Mouse (Mus musculus) B cell, adult 2 months (primary cell): ENCODE measurements at regions not wholly inside any gene's neighbourhood (a gene's known extent, or its start where the extent isn't known, plus 50 kb on each side); places are given as distances from the start of the nearest gene placed in this dataset.

Experiments
- DNase-seq, 2 experiments: peaks; one replicate each; pipeline ENCODE4 v3.0.0; 2022

- DNase-seq, result no peak
Measured at GRCm38 (mm10) chr11:40624126-40624778, 70.8 kb downstream of the Mat2b start.

- no peak for DNase-seq
Measured at GRCm38 (mm10) chr11:40620036-40620435, 75.0 kb downstream of the Mat2b start.

- no peak for DNase-seq
Measured at GRCm38 (mm10) chr11:40603008-40603407, 92.0 kb downstream of the Mat2b start.

- peak; percentile 12 to 33 for DNase-seq
Measured at GRCm38 (mm10) chr11:40601572-40601909, 93.5 kb downstream of the Mat2b start.

GRCm38 (mm10) chr11:40600773-40601571, 94.0 kb downstream of the Mat2b start:
- DNase-seq, result no peak

- no peak for DNase-seq
Measured at GRCm38 (mm10) chr11:40599956-40600772, 94.8 kb downstream of the Mat2b start.

DNA sequence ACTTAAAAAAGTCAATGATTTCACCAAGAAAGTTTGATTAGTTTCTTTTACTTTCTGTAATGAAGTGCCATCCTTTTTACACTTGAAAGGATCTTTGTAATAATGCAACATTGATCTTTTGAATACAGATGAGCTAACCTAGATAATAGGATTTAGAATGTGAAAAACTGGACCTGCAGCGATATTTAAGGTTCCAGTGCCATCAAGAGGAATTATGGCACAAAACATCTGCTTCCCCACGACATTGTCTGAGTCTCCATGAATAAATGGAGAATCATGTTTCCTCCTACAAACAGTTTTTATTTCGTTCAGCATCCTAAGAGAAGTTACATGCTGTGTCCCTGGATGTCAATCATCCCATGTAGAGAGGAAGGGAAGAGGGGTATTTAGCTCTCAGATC, 98.7 kb downstream of the Mat2b start:
- no peak for DNase-seq

GRCm38 (mm10) chr11:40592056-40592455, 102.9 kb downstream of the Mat2b start:
- DNase-seq, result no peak

DNA sequence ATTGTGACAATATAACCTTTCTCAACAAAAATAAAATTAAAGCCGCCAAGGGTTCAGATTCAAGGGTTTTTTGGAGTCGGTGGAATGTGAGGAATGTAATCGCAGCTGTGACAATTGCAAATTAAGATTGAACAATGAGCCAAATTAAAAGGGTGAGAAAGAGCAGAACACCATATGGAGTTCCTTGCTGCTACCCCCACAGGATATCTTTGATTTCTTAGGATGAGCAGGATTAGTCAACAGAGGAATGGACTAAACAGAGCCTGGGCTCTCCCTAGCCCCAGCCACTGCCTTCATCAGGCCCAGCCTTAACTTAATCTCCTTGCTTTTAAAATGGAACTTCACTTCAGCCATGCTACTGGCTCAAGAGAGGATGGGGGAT, 121.3 kb downstream of the Mat2b start:
- DNase-seq, result no peak

DNA sequence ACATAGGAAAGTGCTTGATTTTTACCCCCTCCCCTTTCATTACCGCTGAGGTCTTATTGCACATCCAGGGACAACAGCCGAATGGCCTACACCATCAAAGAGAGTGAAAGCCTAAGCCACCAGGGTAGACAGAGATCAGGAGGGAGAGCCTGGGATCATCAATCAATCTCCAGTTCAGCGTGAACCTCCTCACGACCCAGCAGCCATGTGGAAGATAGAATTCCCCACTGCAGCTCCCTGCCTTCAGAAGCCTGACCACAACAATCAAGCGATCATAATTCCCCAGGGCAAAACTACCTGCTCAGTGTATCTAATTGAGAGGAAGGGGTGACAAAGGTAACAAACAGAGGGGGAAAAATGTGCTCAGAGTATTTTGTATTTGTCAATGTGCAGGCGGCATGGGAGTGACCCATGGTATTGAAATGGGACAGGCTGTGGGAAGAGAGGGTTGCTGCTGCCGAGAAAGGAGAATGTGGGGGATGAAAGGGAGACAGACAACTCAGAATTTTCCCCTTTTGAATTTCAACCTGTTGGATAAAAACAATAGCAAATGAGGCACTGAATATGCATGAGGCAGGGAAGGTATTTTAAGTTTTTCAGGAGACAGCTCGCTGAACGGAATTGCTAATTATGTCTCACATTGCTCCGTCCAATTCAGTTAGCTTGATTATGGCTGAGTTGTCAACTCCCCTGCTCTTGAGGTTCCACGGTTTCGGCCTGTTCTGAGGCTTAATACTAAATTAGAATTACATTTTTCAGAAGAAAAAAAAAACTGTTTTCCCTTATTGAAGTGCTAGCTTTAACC, 121.8 kb downstream of the Mat2b start:
- DNase-seq, result no peak

- no peak for DNase-seq
Measured at GRCm38 (mm10) chr11:40562866-40563265, 132.1 kb downstream of the Mat2b start.

GRCm38 (mm10) chr11:40561983-40562382, 133.0 kb downstream of the Mat2b start:
- no peak for DNase-seq

GRCm38 (mm10) chr11:40561400-40561799, 133.6 kb downstream of the Mat2b start:
- DNase-seq, result no peak

GRCm38 (mm10) chr11:40558486-40558885, 136.5 kb downstream of the Mat2b start:
- DNase-seq, result no peak

- DNase-seq, result no peak
Measured at GRCm38 (mm10) chr11:40554867-40555794, 139.9 kb downstream of the Mat2b start.

DNA sequence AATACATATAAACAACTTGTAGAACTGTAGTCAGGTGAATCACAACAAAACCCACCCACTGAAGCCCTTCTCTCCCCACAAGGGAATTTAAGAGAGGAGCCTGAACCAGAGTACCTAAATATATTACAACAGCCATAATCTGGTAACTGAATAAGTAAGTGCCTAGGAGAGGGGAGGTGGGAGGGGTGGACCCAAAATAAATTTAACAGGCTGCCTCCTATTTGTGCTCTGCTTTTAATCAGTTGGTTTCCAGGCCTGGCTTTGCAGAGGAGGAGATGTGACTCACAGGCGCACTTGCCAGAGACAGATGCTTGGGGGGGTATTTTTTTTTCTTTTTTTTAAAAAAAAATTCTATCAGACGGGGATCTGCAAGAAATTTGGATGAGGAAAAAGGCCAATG, 142.9 kb downstream of the Mat2b start:
- DNase-seq, result no peak

DNA sequence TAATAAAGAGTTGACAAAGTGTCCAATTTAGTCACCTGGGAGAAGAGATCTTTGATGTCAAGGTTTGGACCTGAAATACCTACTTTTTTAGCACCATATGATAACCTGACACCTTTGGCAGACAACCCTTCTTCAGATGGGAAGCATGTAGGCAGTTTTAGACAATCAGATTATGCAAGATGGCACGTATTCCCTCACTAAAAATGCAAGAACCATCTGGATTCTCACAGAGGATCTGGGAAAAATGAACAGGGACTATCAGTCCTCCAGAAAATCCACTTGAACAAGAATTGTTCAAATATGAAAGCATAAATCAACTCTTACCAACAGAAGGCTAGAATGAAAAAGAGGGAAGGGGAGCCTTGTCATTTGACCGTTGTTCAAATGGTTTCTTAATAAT, 148.4 kb downstream of the Mat2b start:
- DNase-seq, result no peak

DNA sequence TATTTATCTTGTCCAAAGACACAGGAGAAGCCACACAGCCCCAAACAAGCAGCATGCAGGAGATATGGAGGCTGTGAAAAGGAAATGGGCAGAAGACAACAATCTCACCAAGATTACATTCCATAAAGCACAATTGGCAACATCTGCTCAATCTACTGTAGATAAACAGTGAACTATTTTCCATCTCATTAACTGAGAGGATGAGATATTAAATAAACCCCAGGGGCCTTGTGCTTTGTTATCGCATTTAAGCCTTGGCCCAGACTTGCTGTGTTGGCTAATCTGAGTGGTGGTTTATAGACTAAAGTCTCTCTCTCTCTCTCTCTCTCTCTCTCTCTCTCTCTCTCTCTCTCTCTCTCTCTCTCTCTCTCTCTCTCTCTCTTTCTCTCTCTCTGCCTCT, 149.5 kb downstream of the Mat2b start:
- DNase-seq, result no peak

- DNase-seq, result no peak
Measured at GRCm38 (mm10) chr11:40540229-40540628, 154.8 kb downstream of the Mat2b start.

GRCm38 (mm10) chr11:40539776-40540175, 155.2 kb downstream of the Mat2b start:
- DNase-seq, result no peak

GRCm38 (mm10) chr11:40536236-40536765, 158.7 kb downstream of the Mat2b start:
- no peak for DNase-seq
